Mouse (Mus musculus) stomach, embryonic 15.5 days (tissue): ENCODE results near the gene Ddx55. TPM values are rescaled to one million over a fixed set of nuclear protein-coding genes. Genes with fewer than 3 reads are reported as not detected.

Experiments used
- polyA plus RNA-seq: library from polyadenylated mRNA; unstranded; fragments of >200 nt; fragmentation: Nextera tagmentation; extraction: Ambion mirVana; gene quantifications from 2 replicates; pipeline ENCODE4 v1.2.1, GENCODE M21; 2015

Gene Ddx55
- polyA plus RNA-seq, 1 experiment from 2014 or later: 14.1 TPM

Other genes with a start within 250 kb of the Ddx55 start
- 10.4 and 10.8 TPM in 2 replicates for gene Mphosph9, start 224.9 kb upstream of the Ddx55 start, polyA plus RNA-seq
- gene 2810006K23Rik, start 224.8 kb upstream of the Ddx55 start, polyA plus RNA-seq: 16.2 and 16.4 TPM in 2 replicates
- 130 and 165 TPM in 2 replicates for gene Cdk2ap1, start 189.8 kb upstream of the Ddx55 start, polyA plus RNA-seq
- gene Sbno1, start 126.9 kb upstream of the Ddx55 start, polyA plus RNA-seq: 77.3 and 81.5 TPM in 2 replicates
- 92.6 and 104 TPM in 2 replicates for gene Kmt5a, start 112.9 kb upstream of the Ddx55 start, polyA plus RNA-seq
- 31.5 and 32.0 TPM in 2 replicates for gene Rilpl2, start 74.5 kb upstream of the Ddx55 start, polyA plus RNA-seq
- 22.5 and 25.0 TPM in 2 replicates for gene Snrnp35, start 69.7 kb upstream of the Ddx55 start, polyA plus RNA-seq
- 15.1 and 15.2 TPM in 2 replicates for gene Rilpl1, start 21.5 kb upstream of the Ddx55 start, polyA plus RNA-seq
- 589 and 688 TPM in 2 replicates for gene Tmed2, start 12.2 kb upstream of the Ddx55 start, polyA plus RNA-seq
- 73.7 and 77.1 TPM in 2 replicates for gene Eif2b1, start 26.3 kb downstream of the Ddx55 start, polyA plus RNA-seq
- gene Gtf2h3, start 26.3 kb downstream of the Ddx55 start, polyA plus RNA-seq: 53.1 and 54.9 TPM in 2 replicates
- gene Atp6v0a2, start 75.7 kb downstream of the Ddx55 start, polyA plus RNA-seq: 39.1 and 43.4 TPM in 2 replicates
- gene Dnah10, start 172.2 kb downstream of the Ddx55 start, polyA plus RNA-seq: 0.01 and 0.06 TPM in 2 replicates